In the genomic region with DNA sequence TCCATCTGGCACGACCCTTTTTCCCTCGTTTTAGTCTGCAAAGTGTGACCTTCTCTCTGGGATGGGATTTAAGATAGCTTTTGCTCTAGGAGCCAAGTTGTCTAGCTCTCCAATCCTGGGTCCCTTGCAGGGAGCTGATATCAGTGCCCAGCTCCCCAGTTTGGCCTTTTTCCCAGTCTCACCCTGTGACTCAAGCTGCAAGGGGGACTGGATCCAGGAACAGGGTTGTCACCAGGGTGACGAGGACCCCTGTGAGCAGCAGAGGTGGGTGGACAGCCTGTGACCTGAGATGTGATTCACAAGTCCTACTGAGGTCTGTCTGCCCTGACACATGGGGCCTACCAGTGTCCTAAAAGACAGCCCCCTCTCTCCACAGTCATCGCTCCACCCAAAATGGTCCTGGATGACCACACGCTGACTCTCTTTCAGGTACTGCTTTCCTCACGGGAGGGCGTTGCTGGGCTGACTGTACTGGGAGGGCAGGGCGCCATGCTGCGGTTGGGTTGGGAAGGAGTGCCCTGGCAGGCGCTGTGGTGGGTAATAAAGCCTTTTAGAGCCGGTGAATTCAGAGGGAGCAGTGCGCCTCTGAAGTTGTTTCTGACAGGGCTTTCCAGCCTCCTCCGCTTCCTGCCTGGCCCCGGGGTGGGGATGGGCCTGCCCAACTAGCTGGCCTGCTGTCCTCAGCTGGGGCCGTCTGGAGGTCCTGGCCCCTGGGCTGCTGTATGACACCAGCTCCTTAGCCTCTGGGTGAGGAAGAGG, we compare ENCODE assay signal across 9 mouse cellular contexts. TPM values are rescaled to one million over a fixed set of nuclear protein-coding genes. Genes with fewer than 3 reads are reported as not detected.
A peak's percentile ranks its signal among the peaks of the same experiment; 100 is the strongest.
DNase-seq lines count a peak whose midpoint lies in the region; ATAC-seq and TF ChIP-seq lines count a peak whose summit lies in the region.
"Had no signal": no experiment of that assay in that cellular context is flagged by ENCODE, and none has a peak within 500 bp of the region (broad histone marks: within the 10 kb centered on the region; RNA-seq: fewer than 3 reads in every experiment).

No protein-coding gene starts in this region.

- H3K27ac ChIP-seq in hindbrain, embryonic 10.5 days: peak overlapping the region; percentile 87
- H3K27ac ChIP-seq in hindbrain, postnatal 0 days: no peak overlapping the region
- peak overlapping the region; percentile 59; the same call in 1 of the 2 replicates for H3K27ac ChIP-seq in embryonic facial prominence, embryonic 15.5 days (replicated peaks)
- no peak overlapping the region for H3K27ac ChIP-seq in midbrain, embryonic 12.5 days (replicated peaks)

- H3K4me2 ChIP-seq in hindbrain, postnatal 0 days (ENCODE audit: low read depth, low read length): no peak overlapping the region
- no peak overlapping the region for H3K4me2 ChIP-seq in embryonic facial prominence, embryonic 15.5 days (replicated peaks)
- H3K4me2 ChIP-seq in midbrain, embryonic 12.5 days (replicated peaks): no peak overlapping the region

- ATAC-seq in hindbrain, postnatal 0 days: no peak
- no peak; the same call in 1 of the 2 replicates for ATAC-seq in embryonic facial prominence, embryonic 15.5 days (ENCODE audit: insufficient number of reproducible peaks, low FRiP score, low TSS enrichment, low read depth)
- no peak for ATAC-seq in midbrain, embryonic 12.5 days (ENCODE audit: low FRiP score, low read depth)
- no peak for ATAC-seq in inflammation-experienced regulatory T-cells, adult 6 months

- peak overlapping the region; percentile 16; the same call in 1 of the 2 replicates for H3K4me3 ChIP-seq in hindbrain, embryonic 10.5 days
- H3K4me3 ChIP-seq in hindbrain, postnatal 0 days (ENCODE audit: low read length): no peak overlapping the region
- H3K4me3 ChIP-seq in embryonic facial prominence, embryonic 15.5 days (replicated peaks): no peak overlapping the region
- no peak overlapping the region for H3K4me3 ChIP-seq in midbrain, embryonic 12.5 days
- H3K4me3 ChIP-seq: erythroblast, embryonic 14.5 days had no signal

- H3K9me3 ChIP-seq in hindbrain, embryonic 10.5 days: no peaks in the 10 kb centered on the region
- H3K9me3 ChIP-seq in hindbrain, postnatal 0 days (ENCODE audit: low read length): no peaks in the 10 kb centered on the region
- no peaks in the 10 kb centered on the region for H3K9me3 ChIP-seq in embryonic facial prominence, embryonic 15.5 days (replicated peaks)
- no peaks in the 10 kb centered on the region for H3K9me3 ChIP-seq in midbrain, embryonic 12.5 days

- H3K4me1 ChIP-seq in hindbrain, embryonic 10.5 days (replicated peaks): peaks cover 66% of the 10 kb centered on the region
- H3K4me1 ChIP-seq in hindbrain, postnatal 0 days (ENCODE audit: insufficient read depth, low read length): 0 out of 2 replicates have a peak, but pooled peaks cover 8% of the 10 kb centered on the region
- peaks cover 56% of the 10 kb centered on the region for H3K4me1 ChIP-seq in embryonic facial prominence, embryonic 15.5 days
- H3K4me1 ChIP-seq in midbrain, embryonic 12.5 days: peaks cover 43% of the 10 kb centered on the region

- no peak for DNase-seq in hindbrain, embryonic 10.5 days (ENCODE audit: low spot score)
- DNase-seq in hindbrain, postnatal 0 days (ENCODE audit: low spot score): no peak
- DNase-seq in Muller cell, postnatal 12 days (ENCODE audit: inconsistent ontology term): peak; percentile 62
- no peak for DNase-seq in layer of hippocampus, adult 11-12 months (ENCODE audit: low spot score)
- DNase-seq: right cerebral cortex, adult 18-20 months had no signal

- WGBS in hindbrain, embryonic 10.5 days: 33% methylated on average over 15 of the region's 15 CpGs
- 32% methylated on average over 15 of the region's 15 CpGs for WGBS in hindbrain, postnatal 0 days
- WGBS in embryonic facial prominence, embryonic 15.5 days: 34% methylated on average over 15 of the region's 15 CpGs
- 40% methylated on average over 15 of the region's 15 CpGs for WGBS in midbrain, embryonic 12.5 days

- no peak for TF ChIP-seq CTCF in hindbrain, postnatal 0 days (IDR thresholded peaks at IDR 0.05; ENCODE audit: low read depth)

- peaks cover 71% of the 10 kb centered on the region for H3K36me3 ChIP-seq in hindbrain, embryonic 10.5 days
- H3K36me3 ChIP-seq in hindbrain, postnatal 0 days (ENCODE audit: insufficient read depth, low read length): peaks cover 13% of the 10 kb centered on the region
- H3K36me3 ChIP-seq in embryonic facial prominence, embryonic 15.5 days: peaks cover 14% of the 10 kb centered on the region; the same call in 1 of the 2 replicates
- H3K36me3 ChIP-seq in midbrain, embryonic 12.5 days: peaks cover 36% of the 10 kb centered on the region

- no peak overlapping the region for H3K9ac ChIP-seq in hindbrain, postnatal 0 days (replicated peaks; ENCODE audit: low read length)
- no peak overlapping the region for H3K9ac ChIP-seq in embryonic facial prominence, embryonic 15.5 days
- 0 out of 2 replicates have a peak overlapping the region, but pooled peaks have one; percentile 43 for H3K9ac ChIP-seq in midbrain, embryonic 12.5 days (replicated peaks)

- peaks cover 14% of the 10 kb centered on the region for H3K27me3 ChIP-seq in hindbrain, embryonic 10.5 days (ENCODE audit: insufficient read depth, poor library complexity, severe bottlenecking)
- H3K27me3 ChIP-seq in hindbrain, postnatal 0 days (ENCODE audit: insufficient read depth, low read length): no peaks in the 10 kb centered on the region
- no peaks in the 10 kb centered on the region for H3K27me3 ChIP-seq in embryonic facial prominence, embryonic 15.5 days
- H3K27me3 ChIP-seq in midbrain, embryonic 12.5 days: no peaks in the 10 kb centered on the region

RNA-seq across cellular contexts. Expression of a gene that starts 9.7 kb away (rescaled TPM):
- 129 and 137 TPM in 2 replicates for polyA plus RNA-seq in hindbrain, embryonic 10.5 days (2016; fragmentation: Nextera tagmentation; extraction: Ambion mirVana)
- total RNA-seq in hindbrain, postnatal 0 days (2014; rRNA removed): 57.6 and 78.6 TPM in 2 replicates
- 99.7 and 100 TPM in 2 replicates for polyA plus RNA-seq in hindbrain, postnatal 0 days (2015; fragmentation: Nextera tagmentation; extraction: Ambion mirVana)
- polyA plus RNA-seq in embryonic facial prominence, embryonic 15.5 days (2015; fragmentation: Nextera tagmentation; extraction: Ambion mirVana): 145 and 157 TPM in 2 replicates
- 120 and 121 TPM in 2 replicates for polyA plus RNA-seq in midbrain, embryonic 12.5 days (2016; fragmentation: Nextera tagmentation; extraction: Ambion mirVana)
- 100 to 1,000 TPM; 154 to 181 (median 169) TPM for polyA plus RNA-seq in inflammation-experienced regulatory T-cells, adult 6 months (2017; shearing (Covaris generic))

RNA-seq across cellular contexts. Expression of a gene that starts 9.8 kb away (rescaled TPM):
- polyA plus RNA-seq in hindbrain, embryonic 10.5 days (2016; fragmentation: Nextera tagmentation; extraction: Ambion mirVana): 55.8 and 57.7 TPM in 2 replicates
- 35.4 and 49.1 TPM in 2 replicates for total RNA-seq in hindbrain, postnatal 0 days (2014; rRNA removed)
- 41.7 and 44.3 TPM in 2 replicates for polyA plus RNA-seq in hindbrain, postnatal 0 days (2015; fragmentation: Nextera tagmentation; extraction: Ambion mirVana)
- 69.7 and 82.2 TPM in 2 replicates for polyA plus RNA-seq in embryonic facial prominence, embryonic 15.5 days (2015; fragmentation: Nextera tagmentation; extraction: Ambion mirVana)
- 74.5 and 75.1 TPM in 2 replicates for polyA plus RNA-seq in midbrain, embryonic 12.5 days (2016; fragmentation: Nextera tagmentation; extraction: Ambion mirVana)
- polyA plus RNA-seq in inflammation-experienced regulatory T-cells, adult 6 months (2017; shearing (Covaris generic)): 10 to 100 TPM; 19.4 to 39.4 (median 20.8) TPM

RNA-seq across cellular contexts. Expression of a gene that starts 17.4 kb away (rescaled TPM):
- polyA plus RNA-seq in hindbrain, embryonic 10.5 days (2016; fragmentation: Nextera tagmentation; extraction: Ambion mirVana): 31.0 and 58.2 TPM in 2 replicates
- 669 and 698 TPM in 2 replicates for total RNA-seq in hindbrain, postnatal 0 days (2014; rRNA removed)
- 593 and 639 TPM in 2 replicates for polyA plus RNA-seq in hindbrain, postnatal 0 days (2015; fragmentation: Nextera tagmentation; extraction: Ambion mirVana)
- 64.5 and 75.4 TPM in 2 replicates for polyA plus RNA-seq in embryonic facial prominence, embryonic 15.5 days (2015; fragmentation: Nextera tagmentation; extraction: Ambion mirVana)
- 70.5 and 74.2 TPM in 2 replicates for polyA plus RNA-seq in midbrain, embryonic 12.5 days (2016; fragmentation: Nextera tagmentation; extraction: Ambion mirVana)
- not detected for polyA plus RNA-seq in inflammation-experienced regulatory T-cells, adult 6 months (2017; shearing (Covaris generic))

RNA-seq across cellular contexts. Expression of a gene that starts 23.2 kb away (rescaled TPM):
- 17.9 and 19.8 TPM in 2 replicates for polyA plus RNA-seq in hindbrain, embryonic 10.5 days (2016; fragmentation: Nextera tagmentation; extraction: Ambion mirVana)
- 16.1 and 17.6 TPM in 2 replicates for total RNA-seq in hindbrain, postnatal 0 days (2014; rRNA removed)
- 20.2 and 21.3 TPM in 2 replicates for polyA plus RNA-seq in hindbrain, postnatal 0 days (2015; fragmentation: Nextera tagmentation; extraction: Ambion mirVana)
- 35.9 and 36.6 TPM in 2 replicates for polyA plus RNA-seq in embryonic facial prominence, embryonic 15.5 days (2015; fragmentation: Nextera tagmentation; extraction: Ambion mirVana)
- polyA plus RNA-seq in midbrain, embryonic 12.5 days (2016; fragmentation: Nextera tagmentation; extraction: Ambion mirVana): 11.8 and 14.6 TPM in 2 replicates
- 10 to 100 TPM; 20.5 to 29.7 (median 26.5) TPM for polyA plus RNA-seq in inflammation-experienced regulatory T-cells, adult 6 months (2017; shearing (Covaris generic))

RNA-seq across cellular contexts. Expression of a gene that starts 28.0 kb away (rescaled TPM):
- 1.6 and 2.1 TPM in 2 replicates for polyA plus RNA-seq in hindbrain, embryonic 10.5 days (2016; fragmentation: Nextera tagmentation; extraction: Ambion mirVana)
- total RNA-seq in hindbrain, postnatal 0 days (2014; rRNA removed): 4.7 and 6.1 TPM in 2 replicates
- polyA plus RNA-seq in hindbrain, postnatal 0 days (2015; fragmentation: Nextera tagmentation; extraction: Ambion mirVana): 3.5 and 4.0 TPM in 2 replicates
- 193 and 315 TPM in 2 replicates for polyA plus RNA-seq in embryonic facial prominence, embryonic 15.5 days (2015; fragmentation: Nextera tagmentation; extraction: Ambion mirVana)
- 2.0 and 2.3 TPM in 2 replicates for polyA plus RNA-seq in midbrain, embryonic 12.5 days (2016; fragmentation: Nextera tagmentation; extraction: Ambion mirVana)
- not detected for polyA plus RNA-seq in inflammation-experienced regulatory T-cells, adult 6 months (2017; shearing (Covaris generic))
- polyA plus RNA-seq: erythroblast, embryonic 14.5 days had no signal

Comparison
In these comparisons a context has a peak if more than half of its experiments do, and no peak if none do; other contexts are left out.
1. H3K27ac ChIP-seq: peak in hindbrain, embryonic 10.5 days (single experiment) and embryonic facial prominence, embryonic 15.5 days (single experiment); none in hindbrain, postnatal 0 days (single experiment) and midbrain, embryonic 12.5 days (single experiment).
2. RNA of a gene that starts 17.4 kb away (polyA plus RNA-seq): 593 to 639 TPM in hindbrain, postnatal 0 days, 64.5 to 75.4 TPM in embryonic facial prominence, embryonic 15.5 days, 70.5 to 74.2 TPM in midbrain, embryonic 12.5 days and 31.0 to 58.2 TPM in hindbrain, embryonic 10.5 days; not detected in inflammation-experienced regulatory T-cells, adult 6 months; every median in the first group is over 10 times any median in the second.